Mouse (Mus musculus) neural tube, postnatal 0 days (tissue): ENCODE results near the gene Zfp972. TPM values are rescaled to one million over a fixed set of nuclear protein-coding genes. Genes with fewer than 3 reads are reported as not detected.

Experiments
- polyA plus RNA-seq: library from polyadenylated mRNA; unstranded; fragments of >200 nt; fragmentation: Nextera tagmentation; extraction: Ambion mirVana; gene quantifications from 2 replicates; pipeline ENCODE4 v1.2.1, GENCODE M21; 2015

Gene Zfp972
- not detected in 2 replicates for polyA plus RNA-seq

GRCm38 (mm10) chr2:177925563-177926103, at the start of gene Zfp972:
Gene Zfp972, minus strand, starts transcription at chr2:177925613.

GRCm38 (mm10) chr2:177957145-177957544, 31.7 kb upstream of the Zfp972 start, which contains the start of gene Gm14326:
Gene Gm14326, minus strand, starts transcription at chr2:177957297.

GRCm38 (mm10) chr2:177897046-177897578, 28.3 kb downstream of the Zfp972 start, which contains the start of gene Gm14327:
Gene Gm14327, plus strand, starts transcription at chr2:177897096.

Other genes with a start within 250 kb of the Zfp972 start
- 4.0 and 5.5 TPM in 2 replicates for gene Gm14322, start 166.3 kb downstream of the Zfp972 start, polyA plus RNA-seq
- 48.6 and 55.8 TPM in 2 replicates for gene Gm14325, start 85.3 kb downstream of the Zfp972 start, polyA plus RNA-seq
- 2.6 and 3.2 TPM in 2 replicates for gene Gm14327, start 28.5 kb downstream of the Zfp972 start, polyA plus RNA-seq
- 23.8 and 25.1 TPM in 2 replicates for gene Gm14326, start 31.7 kb upstream of the Zfp972 start, polyA plus RNA-seq
- gene Zfp971, start 97.7 kb upstream of the Zfp972 start, polyA plus RNA-seq, result 14.7 and 16.6 TPM in 2 replicates
- gene Zfp931, start 152.9 kb upstream of the Zfp972 start, polyA plus RNA-seq, result 19.6 and 20.8 TPM in 2 replicates
- gene Phactr3, start 193.4 kb upstream of the Zfp972 start, polyA plus RNA-seq, result 63.2 and 69.6 TPM in 2 replicates